In genomic region chr16:84817423-84817822, GRCm38 (mm10) we compare ENCODE assay signal across 8 mouse cellular contexts. TPM values are rescaled to one million over a fixed set of nuclear protein-coding genes. Genes with fewer than 3 reads are reported as not detected.
DNase-seq lines count a peak whose midpoint lies in the region; ATAC-seq and TF ChIP-seq lines count a peak whose summit lies in the region.

No protein-coding gene starts in this region.

- H3K9ac ChIP-seq in embryonic facial prominence, embryonic 14.5 days (ENCODE audit: low read depth, low read length), result no peak overlapping the region
- no peak overlapping the region for H3K9ac ChIP-seq in kidney, postnatal 0 days (ENCODE audit: low read depth, low read length)
- no peak overlapping the region for H3K9ac ChIP-seq in midbrain, embryonic 15.5 days

- no peaks in the 10 kb centered on the region for H3K9me3 ChIP-seq in embryonic facial prominence, embryonic 14.5 days (ENCODE audit: control insufficient read depth, low read length)
- no peaks in the 10 kb centered on the region for H3K9me3 ChIP-seq in kidney, postnatal 0 days (replicated peaks; ENCODE audit: low read length)
- H3K9me3 ChIP-seq in midbrain, embryonic 15.5 days, result no peaks in the 10 kb centered on the region

- no peaks in the 10 kb centered on the region for H3K4me1 ChIP-seq in embryonic facial prominence, embryonic 14.5 days (ENCODE audit: control insufficient read depth, insufficient read depth, low read length)
- H3K4me1 ChIP-seq in kidney, postnatal 0 days (replicated peaks; ENCODE audit: insufficient read depth, low read length), result no peaks in the 10 kb centered on the region
- H3K4me1 ChIP-seq in midbrain, embryonic 15.5 days, result no peaks in the 10 kb centered on the region

- H3K36me3 ChIP-seq in embryonic facial prominence, embryonic 14.5 days (ENCODE audit: control insufficient read depth, insufficient read depth, low read length), result peaks cover 3% of the 10 kb centered on the region; the same call in 1 of the 2 replicates
- no peaks in the 10 kb centered on the region for H3K36me3 ChIP-seq in kidney, postnatal 0 days (ENCODE audit: insufficient read depth, low read length)
- H3K36me3 ChIP-seq in midbrain, embryonic 15.5 days (replicated peaks), result no peaks in the 10 kb centered on the region

- no peak overlapping the region for H3K4me2 ChIP-seq in embryonic facial prominence, embryonic 14.5 days (ENCODE audit: low read depth, low read length)
- H3K4me2 ChIP-seq in kidney, postnatal 0 days (ENCODE audit: low read length), result no peak overlapping the region
- no peak overlapping the region for H3K4me2 ChIP-seq in midbrain, embryonic 15.5 days

- no peak for ATAC-seq in embryonic facial prominence, embryonic 14.5 days (ENCODE audit: low read depth)
- ATAC-seq in kidney, postnatal 0 days (replicated peaks; ENCODE audit: low FRiP score, low read depth), result 0 out of 2 replicates have a peak, but pooled peaks have one; percentile 43
- peak; percentile 85 for ATAC-seq in midbrain, embryonic 15.5 days (replicated peaks)

- peak; percentile 82 for TF ChIP-seq CTCF in kidney, postnatal 0 days (IDR thresholded peaks at IDR 0.05; ENCODE audit: low read depth)

- no peak overlapping the region for H3K4me3 ChIP-seq in embryonic facial prominence, embryonic 14.5 days (ENCODE audit: low read depth, low read length)
- H3K4me3 ChIP-seq in kidney, postnatal 0 days (replicated peaks; ENCODE audit: low read depth, low read length), result no peak overlapping the region
- no peak overlapping the region for H3K4me3 ChIP-seq in midbrain, embryonic 15.5 days

- WGBS in embryonic facial prominence, embryonic 14.5 days, result 35% methylated on average over 7 of the region's 7 CpGs
- WGBS in kidney, postnatal 0 days, result 40% methylated on average over 7 of the region's 7 CpGs
- WGBS in midbrain, embryonic 15.5 days, result 35% methylated on average over 7 of the region's 7 CpGs

- no peaks in the 10 kb centered on the region for H3K27me3 ChIP-seq in embryonic facial prominence, embryonic 14.5 days (replicated peaks; ENCODE audit: control insufficient read depth, insufficient read depth, low read length)
- no peaks in the 10 kb centered on the region for H3K27me3 ChIP-seq in kidney, postnatal 0 days (ENCODE audit: insufficient read depth, low read length)
- no peaks in the 10 kb centered on the region for H3K27me3 ChIP-seq in midbrain, embryonic 15.5 days (replicated peaks)

- DNase-seq in adrenal gland, postnatal 10 days, result peak; percentile 50
- DNase-seq in adrenal gland, postnatal 4 days (ENCODE audit: low spot score in 2 of 2), result no peak
- DNase-seq in right cerebral cortex, adult 2 months (ENCODE audit: low spot score in 2 of 2), result peak; percentile 42 to 68
- DNase-seq in right cerebral cortex, adult 18-20 months, result no peak
- DNase-seq in embryonic facial prominence, embryonic 14.5 days (ENCODE audit: low spot score), result peak; percentile 37
- DNase-seq in kidney, postnatal 0 days (ENCODE audit: low spot score), result peak; percentile 75
- no peak for DNase-seq in ovary, postnatal 14 days (ENCODE audit: low spot score)

- no peak overlapping the region for H3K27ac ChIP-seq in embryonic facial prominence, embryonic 14.5 days (replicated peaks; ENCODE audit: low read depth, low read length)
- H3K27ac ChIP-seq in kidney, postnatal 0 days, result no peak overlapping the region
- no peak overlapping the region for H3K27ac ChIP-seq in midbrain, embryonic 15.5 days

RNA-seq across cellular contexts. Expression of gene Gabpa, which starts 17.3 kb away (rescaled TPM):
- 10 to 100 TPM; 61.0 to 65.8 TPM for total RNA-seq in adrenal gland, postnatal 10 days (2021)
- total RNA-seq in adrenal gland, postnatal 4 days (2021), result 10 to 100 TPM; 57.6 to 59.8 TPM
- polyA plus RNA-seq in embryonic facial prominence, embryonic 14.5 days (2014; fragmentation: Nextera tagmentation; extraction: Ambion mirVana), result 36.3 and 40.0 TPM in 2 replicates
- polyA plus RNA-seq in kidney, postnatal 0 days (2015; fragmentation: Nextera tagmentation; extraction: Ambion mirVana), result 24.6 and 26.2 TPM in 2 replicates
- 17.5 and 18.7 TPM in 2 replicates for polyA plus RNA-seq in midbrain, embryonic 15.5 days (2015; fragmentation: Nextera tagmentation; extraction: Ambion mirVana)

RNA-seq across cellular contexts. Expression of gene Atp5j, which starts 18.0 kb away (rescaled TPM):
- 100 to 1,000 TPM; 436 to 522 TPM for total RNA-seq in adrenal gland, postnatal 10 days (2021)
- 100 to 1,000 TPM; 459 to 468 TPM for total RNA-seq in adrenal gland, postnatal 4 days (2021)
- 795 and 892 TPM in 2 replicates for polyA plus RNA-seq in embryonic facial prominence, embryonic 14.5 days (2014; fragmentation: Nextera tagmentation; extraction: Ambion mirVana)
- polyA plus RNA-seq in kidney, postnatal 0 days (2015; fragmentation: Nextera tagmentation; extraction: Ambion mirVana), result 1,513 and 1,607 TPM in 2 replicates
- polyA plus RNA-seq in midbrain, embryonic 15.5 days (2015; fragmentation: Nextera tagmentation; extraction: Ambion mirVana), result 708 and 715 TPM in 2 replicates

RNA-seq across cellular contexts. Expression of gene Jam2, which starts 43.5 kb away (rescaled TPM):
- total RNA-seq in adrenal gland, postnatal 10 days (2021), result 10 to 100 TPM; 20.1 TPM
- 10 to 100 TPM in 1 of 2 experiments, 1 to 10 TPM in 1; 9.6 to 11.8 TPM for total RNA-seq in adrenal gland, postnatal 4 days (2021)
- 21.2 and 21.6 TPM in 2 replicates for polyA plus RNA-seq in embryonic facial prominence, embryonic 14.5 days (2014; fragmentation: Nextera tagmentation; extraction: Ambion mirVana)
- 7.1 and 8.3 TPM in 2 replicates for polyA plus RNA-seq in kidney, postnatal 0 days (2015; fragmentation: Nextera tagmentation; extraction: Ambion mirVana)
- 22.8 and 23.1 TPM in 2 replicates for polyA plus RNA-seq in midbrain, embryonic 15.5 days (2015; fragmentation: Nextera tagmentation; extraction: Ambion mirVana)

Comparison
In these comparisons a context has a peak if more than half of its experiments do, and no peak if none do; other contexts are left out.
1. DNase-seq: peak in adrenal gland, postnatal 10 days (single experiment), right cerebral cortex, adult 2 months (2 of 2), embryonic facial prominence, embryonic 14.5 days (single experiment) and kidney, postnatal 0 days (single experiment); none in adrenal gland, postnatal 4 days (0 of 2), right cerebral cortex, adult 18-20 months (single experiment) and ovary, postnatal 14 days (single experiment).